Mouse (Mus musculus) G1E (cell line): ENCODE data around the gene Stard13. TPM values are rescaled to one million over a fixed set of nuclear protein-coding genes. Genes with fewer than 3 reads are reported as not detected.

ENCODE experiments used
- ATAC-seq: 2 replicates; pipeline ENCODE4 v1.8.0; 2016; ENCODE audit warnings: mild to moderate bottlenecking; ENCODE audit not compliant: insufficient number of reproducible peaks, poor library complexity, low FRiP score, severe bottlenecking; ENCODE audit errors: extremely low read depth
- DNase-seq: peaks from one replicate; pipeline ENCODE4 v3.0.0; 2012; ENCODE audit warnings: low spot score
- H3K27me3 ChIP-seq: 2 replicates; pipeline ENCODE4 v1.6.1; 2012; ENCODE audit warnings: mild to moderate bottlenecking, low read length, inconsistent platforms; ENCODE audit not compliant: insufficient read depth
- H3K36me3 ChIP-seq: replicated peaks from 2 replicates; pipeline ENCODE3; 2012; ENCODE audit warnings: mild to moderate bottlenecking, inconsistent platforms
- H3K4me1 ChIP-seq: 2 replicates; pipeline ENCODE4 v1.6.1; 2012; ENCODE audit warnings: low read depth, low read length, inconsistent platforms, mixed read lengths; ENCODE audit not compliant: insufficient read depth
- H3K4me3 ChIP-seq: 2 replicates; pipeline ENCODE4 v1.5.1; 2012; ENCODE audit warnings: low read depth, mild to moderate bottlenecking, inconsistent platforms, low read length, moderate library complexity, mixed read lengths
- H3K9me3 ChIP-seq: replicated peaks from 2 replicates; pipeline ENCODE4 v1.6.1; 2012; ENCODE audit warnings: inconsistent platforms
- CTCF ChIP-seq: IDR thresholded peaks from 2 replicates; pipeline ENCODE4 v1.5.1; 2012; ENCODE audit warnings: low read depth, low read length, inconsistent platforms, mixed read lengths
- GATA1 ChIP-seq: IDR thresholded peaks from 2 replicates; pipeline ENCODE4 v1.6.1; 2012; ENCODE audit warnings: borderline replicate concordance, low read length, inconsistent platforms, mixed read lengths
- GATA2 ChIP-seq: IDR thresholded peaks from 2 replicates; pipeline ENCODE4 v1.6.1; 2012; ENCODE audit warnings: low read depth, low read length, inconsistent platforms, borderline replicate concordance
- POLR2AphosphoS5 ChIP-seq: IDR thresholded peaks from 2 replicates; pipeline ENCODE4 v1.6.1; 2012; ENCODE audit warnings: low read depth, low read length, inconsistent platforms; ENCODE audit not compliant: insufficient replicate concordance
- TAL1 ChIP-seq: conservative IDR thresholded peaks from 2 replicates; pipeline ENCODE4 v1.6.1; 2012; ENCODE audit warnings: low read depth, low read length, inconsistent platforms, mixed read lengths
- polyA plus RNA-seq: library from polyadenylated mRNA; stranded (reverse); fragments of >175 nt; gene quantifications from 2 replicates; pipeline ENCODE4 v1.2.3, GENCODE M21; 2012
- total RNA-seq, 2 experiments: library from RNA; stranded (forward) in 1 of 2; stranded (reverse) in 1 of 2; fragments of 200-1000 nt in 1 of 2; fragments of >200 nt in 1 of 2; fragmentation: Nextera tagmentation in 1 of 2; gene quantifications; 2 replicates each; pipeline ENCODE4 v1.2.3; 2014 to 2017

The Stard13 gene
- total and polyA plus RNA-seq, 3 experiments: 0.05 TPM; not detected in 2

DNA sequence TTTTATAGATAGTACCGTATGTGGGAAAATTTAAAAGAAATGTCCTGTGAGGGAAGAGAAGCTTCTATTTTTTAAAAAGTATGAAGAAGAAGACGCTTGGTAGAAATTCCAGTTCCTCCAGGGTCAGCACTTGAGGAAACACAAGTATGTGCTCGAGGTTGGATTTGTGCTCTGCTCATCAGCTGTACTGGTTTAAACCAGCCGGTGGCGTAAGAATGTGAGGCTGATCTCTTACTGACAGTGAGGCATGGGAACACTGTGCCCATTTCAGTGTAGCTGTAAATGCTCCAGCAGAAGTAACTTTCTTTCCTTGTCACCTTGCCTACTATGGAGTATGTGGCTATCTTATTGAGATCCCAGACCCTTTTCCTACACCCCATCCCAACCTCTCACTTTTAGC lies 180.4 kb downstream of the Stard13 start:
- H3K27me3 ChIP-seq: no peaks in the 10 kb centered on the region
- no peak overlapping the region for H3K4me3 ChIP-seq
- DNase-seq: no peak
- ATAC-seq: no peak
- H3K4me1 ChIP-seq: no peaks in the 10 kb centered on the region
- H3K9me3 ChIP-seq: peaks cover 39% of the 10 kb centered on the region
- H3K36me3 ChIP-seq: no peaks in the 10 kb centered on the region
- no peak for TF ChIP-seq GATA2
- TF ChIP-seq POLR2AphosphoS5: no peak
- no peak for TF ChIP-seq TAL1
- no peak for TF ChIP-seq GATA1
- TF ChIP-seq CTCF: no peak

DNA sequence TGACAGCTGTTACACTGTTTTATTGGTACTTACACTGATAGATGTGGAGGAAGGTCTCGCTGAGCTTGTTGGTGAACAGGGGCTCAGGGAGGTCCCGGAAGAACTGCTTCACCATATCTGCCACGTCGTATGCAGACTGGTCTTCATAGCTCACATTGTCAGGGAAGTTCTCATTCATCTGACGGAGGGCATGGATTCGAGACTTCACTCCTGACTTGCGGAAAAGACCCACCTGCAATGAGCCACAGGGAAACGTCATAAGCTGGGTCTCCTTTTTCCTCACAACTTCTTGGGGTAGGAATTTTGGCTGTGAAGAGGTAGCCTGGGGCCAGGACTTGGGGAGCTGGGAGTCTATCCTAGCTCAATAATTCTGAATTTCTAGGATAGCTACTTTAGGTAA lies 181.3 kb downstream of the Stard13 start:
- ATAC-seq: no peak
- Histone ChIP-seq H3K27me3 (no peaks in the 10 kb centered on the region), H3K4me1 (no peaks in the 10 kb centered on the region), H3K36me3 (no peaks in the 10 kb centered on the region), H3K4me3 (no peak overlapping the region), H3K9me3 (peaks cover 43% of the 10 kb centered on the region)
- DNase-seq: no peak
- TF ChIP-seq GATA1: no peak
- no peak for TF ChIP-seq POLR2AphosphoS5
- no peak for TF ChIP-seq GATA2

DNA sequence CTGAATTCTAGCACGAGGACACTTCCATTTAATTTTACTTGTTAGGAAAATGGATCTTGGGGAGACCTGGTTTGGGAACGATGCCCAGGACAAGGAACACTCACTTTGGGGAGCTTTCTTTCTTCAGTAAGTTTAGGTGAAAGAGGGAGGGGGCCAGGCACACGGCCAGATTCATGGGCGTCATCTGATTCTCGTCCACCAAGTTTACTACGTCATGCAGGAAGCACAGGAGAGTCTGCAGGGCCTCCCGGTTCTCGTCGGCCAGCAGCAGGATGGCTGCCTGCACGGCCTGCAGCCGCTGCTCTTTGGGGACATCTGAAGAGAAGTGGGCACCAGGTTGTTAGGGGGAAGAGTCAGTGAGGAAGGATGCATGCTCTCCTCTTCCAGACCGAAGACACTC lies 186.1 kb downstream of the Stard13 start:
- Histone ChIP-seq H3K9me3 (peaks cover 51% of the 10 kb centered on the region), H3K4me3 (no peak overlapping the region), H3K36me3 (no peaks in the 10 kb centered on the region), H3K4me1 (no peaks in the 10 kb centered on the region), H3K27me3 (no peaks in the 10 kb centered on the region)
- no peak for ATAC-seq
- no peak for TF ChIP-seq GATA2
- no peak for TF ChIP-seq TAL1
- no peak for TF ChIP-seq GATA1
- no peak for TF ChIP-seq POLR2AphosphoS5
- no peak for TF ChIP-seq CTCF
- no peak for DNase-seq

DNA sequence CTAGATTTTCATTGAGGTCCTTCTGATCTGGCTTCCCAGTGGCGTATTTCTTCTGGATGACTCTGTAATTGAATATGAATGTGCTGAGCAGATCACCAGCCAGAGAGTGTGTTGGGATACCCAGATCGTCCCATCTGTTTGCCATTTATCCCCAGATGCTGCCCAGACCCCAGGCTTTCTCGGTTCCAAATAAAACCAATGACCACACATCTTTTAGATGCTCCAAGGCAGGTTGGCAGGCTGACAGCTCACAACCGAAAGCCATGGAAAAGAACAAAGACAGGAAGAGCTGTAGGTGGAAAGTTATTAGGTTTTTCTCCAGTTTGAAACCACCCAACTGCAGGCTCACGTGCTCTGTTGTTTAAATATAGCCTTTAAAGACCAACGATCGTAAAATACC lies 186.7 kb downstream of the Stard13 start:
- Histone ChIP-seq H3K4me1 (no peaks in the 10 kb centered on the region), H3K9me3 (peaks cover 51% of the 10 kb centered on the region), H3K36me3 (no peaks in the 10 kb centered on the region), H3K4me3 (no peak overlapping the region), H3K27me3 (no peaks in the 10 kb centered on the region)
- TF ChIP-seq GATA2: no peak
- no peak for TF ChIP-seq GATA1
- TF ChIP-seq TAL1: no peak
- no peak for TF ChIP-seq POLR2AphosphoS5
- no peak for TF ChIP-seq CTCF
- DNase-seq (no peak), ATAC-seq (no peak)

DNA sequence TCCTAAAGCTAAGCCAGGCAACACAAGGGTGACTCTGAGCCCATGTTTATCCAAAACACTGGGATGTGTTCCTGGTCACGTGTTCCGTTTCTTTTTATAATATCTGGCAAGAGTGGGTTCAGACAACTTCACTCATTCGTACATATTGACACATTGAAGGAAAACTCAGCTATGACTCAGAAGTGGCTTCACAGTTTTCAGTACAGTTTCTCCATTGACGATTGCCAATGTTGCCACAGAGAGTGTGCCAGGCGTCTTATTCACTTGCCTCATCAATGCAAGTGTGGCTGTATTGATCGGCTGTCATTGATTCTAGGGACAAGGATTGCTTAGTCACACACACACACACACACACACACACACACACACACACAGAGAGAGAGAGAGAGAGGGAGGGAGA lies 187.5 kb downstream of the Stard13 start:
- H3K4me1 ChIP-seq: no peaks in the 10 kb centered on the region
- peaks cover 55% of the 10 kb centered on the region for H3K9me3 ChIP-seq
- ATAC-seq (no peak), DNase-seq (no peak)
- H3K4me3 ChIP-seq: no peak overlapping the region
- H3K36me3 ChIP-seq: no peaks in the 10 kb centered on the region
- no peaks in the 10 kb centered on the region for H3K27me3 ChIP-seq
- TF ChIP-seq CTCF (no peak), GATA2 (no peak), POLR2AphosphoS5 (no peak), TAL1 (no peak), GATA1 (no peak)

DNA sequence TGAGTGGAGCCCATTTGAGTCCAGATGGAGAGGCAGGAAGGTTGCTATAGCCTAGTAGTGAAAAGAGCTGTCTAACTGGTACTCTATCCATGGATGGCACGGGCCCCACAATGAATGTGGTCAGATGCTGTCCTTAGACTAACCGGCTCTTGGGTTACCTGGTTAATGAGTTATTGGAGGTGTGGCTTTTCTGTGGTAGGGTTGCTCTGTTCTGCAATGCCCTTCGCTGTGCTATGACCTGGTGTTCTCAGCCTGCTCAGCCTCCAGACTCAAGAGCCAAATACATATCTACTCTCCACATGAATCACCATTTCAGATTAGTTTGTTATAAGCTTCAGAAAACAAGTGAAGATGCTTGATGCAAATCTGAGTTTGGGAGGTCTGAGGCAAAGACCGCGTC lies 190.7 kb downstream of the Stard13 start:
- TF ChIP-seq TAL1 (no peak), GATA1 (no peak), GATA2 (no peak), CTCF (no peak), POLR2AphosphoS5 (no peak)
- Histone ChIP-seq H3K4me1 (no peaks in the 10 kb centered on the region), H3K36me3 (no peaks in the 10 kb centered on the region), H3K9me3 (peaks cover 43% of the 10 kb centered on the region), H3K27me3 (no peaks in the 10 kb centered on the region), H3K4me3 (no peak overlapping the region)
- DNase-seq (no peak), ATAC-seq (no peak)
